Mouse (Mus musculus) liver, embryonic 11.5 days (tissue): Measurements from ENCODE around the gene Tchp. TPM values are rescaled to one million over a fixed set of nuclear protein-coding genes. Genes with fewer than 3 reads are reported as not detected.

ENCODE experiments used
- ATAC-seq: fragments of 200-750 bp; cut with Nextera tagmentation; replicated peaks from 2 replicates; pipeline ENCODE4 v1.8.0; 2017; ENCODE audit warnings: moderate number of reproducible peaks, mild to moderate bottlenecking, moderate TSS enrichment, moderate library complexity; ENCODE audit not compliant: low FRiP score
- DNase-seq: peaks from one replicate; pipeline ENCODE4 v3.0.0-alpha.2; 2017; ENCODE audit warnings: low spot score
- H3K27ac ChIP-seq: fragments of 300-500 bp; sonication (generic); 2 replicates; pipeline ENCODE4 v1.5.1; 2014; ENCODE audit warnings: mild to moderate bottlenecking, low read depth, low read length, control low read depth
- H3K27me3 ChIP-seq: fragments of 300-500 bp; sonication (generic); replicated peaks from 2 replicates; pipeline ENCODE4 v1.6.1; 2014; ENCODE audit warnings: low read length, mixed read lengths; ENCODE audit not compliant: control insufficient read depth, insufficient read depth
- H3K36me3 ChIP-seq: fragments of 300-500 bp; sonication (generic); 2 replicates; pipeline ENCODE4 v1.6.1; 2014; ENCODE audit warnings: mild to moderate bottlenecking, low read length, moderate library complexity, mixed read lengths; ENCODE audit not compliant: control insufficient read depth, insufficient read depth
- H3K4me1 ChIP-seq: fragments of 300-500 bp; sonication (generic); replicated peaks from 2 replicates; pipeline ENCODE4 v1.6.1; 2014; ENCODE audit warnings: low read length, mixed read lengths; ENCODE audit not compliant: control insufficient read depth, insufficient read depth
- H3K4me2 ChIP-seq: fragments of 300-500 bp; sonication (generic); 2 replicates; pipeline ENCODE4 v1.6.1; 2014; ENCODE audit warnings: mild to moderate bottlenecking, control low read depth, moderate library complexity
- H3K4me3 ChIP-seq: fragments of 300-500 bp; sonication (generic); 2 replicates; pipeline ENCODE4 v1.5.1; 2014; ENCODE audit warnings: low read depth, low read length, control low read depth
- H3K9ac ChIP-seq: fragments of 300-500 bp; sonication (generic); 2 replicates; pipeline ENCODE4 v1.6.1; 2014; ENCODE audit warnings: low read depth, low read length, control low read depth
- H3K9me3 ChIP-seq: fragments of 300-500 bp; sonication (generic); 2 replicates; pipeline ENCODE4 v1.6.1; 2016; ENCODE audit warnings: low read length, inconsistent platforms, mixed read lengths; ENCODE audit not compliant: control insufficient read depth
- WGBS: fragments of 180-500 bp; shearing (Covaris S2); extraction: QIAGEN DNeasy Blood & Tissue Kit; methylation state at CpG from one replicate; pipeline ENCODE4 v1.1.7; 2014; 5-methylcytosine and 5-hydroxymethylcytosine counted together
- polyA plus RNA-seq: library from polyadenylated mRNA; unstranded; fragments of >200 nt; fragmentation: Nextera tagmentation; extraction: Ambion mirVana; gene quantifications from 2 replicates; pipeline ENCODE4 v1.2.1, GENCODE M21; 2014

The Tchp gene
- polyA plus RNA-seq, 1 experiment from 2014 or later = 11.4 TPM

- peak overlapping the region; percentile 65 for H3K9ac ChIP-seq
- H3K4me2 ChIP-seq = peak overlapping the region; percentile 69
- no peaks in the 10 kb centered on the region for H3K9me3 ChIP-seq
- 43% methylated on average over 15 of the region's 15 CpGs for WGBS
- H3K4me1 ChIP-seq = peaks cover 6% of the 10 kb centered on the region
- DNase-seq = no peak
- H3K36me3 ChIP-seq = peaks cover 6% of the 10 kb centered on the region
- no peak overlapping the region for H3K27ac ChIP-seq
- peak overlapping the region; percentile 70 for H3K4me3 ChIP-seq
- no peaks in the 10 kb centered on the region for H3K27me3 ChIP-seq
- ATAC-seq = no peak
Observed at GRCm38 (mm10) chr5:114708491-114708890, 931 bp downstream of the Tchp start.

GRCm38 (mm10) chr5:114709357-114709756 is 1.8 kb downstream of the Tchp start:
- peak overlapping the region; percentile 0; the same call in 1 of the 2 replicates for H3K4me3 ChIP-seq
- no peak overlapping the region for H3K9ac ChIP-seq
- 60% methylated on average over 21 of the region's 21 CpGs for WGBS
- peak overlapping the region; percentile 35 for H3K4me2 ChIP-seq
- peaks cover 14% of the 10 kb centered on the region for H3K36me3 ChIP-seq
- no peak overlapping the region for H3K27ac ChIP-seq
- no peaks in the 10 kb centered on the region for H3K27me3 ChIP-seq
- H3K4me1 ChIP-seq = peaks cover 6% of the 10 kb centered on the region
- no peak for DNase-seq
- H3K9me3 ChIP-seq = no peaks in the 10 kb centered on the region
- ATAC-seq = no peak

- DNase-seq (no peak), ATAC-seq (no peak)
- no peaks in the 10 kb centered on the region for H3K4me1 ChIP-seq
- H3K9ac ChIP-seq = no peak overlapping the region
- H3K9me3 ChIP-seq = no peaks in the 10 kb centered on the region
- H3K27ac ChIP-seq = no peak overlapping the region
- 96% methylated on average over 18 of the region's 18 CpGs for WGBS
- peaks cover 30% of the 10 kb centered on the region for H3K36me3 ChIP-seq
- H3K4me3 ChIP-seq = no peak overlapping the region
- no peak overlapping the region for H3K4me2 ChIP-seq
- H3K27me3 ChIP-seq = no peaks in the 10 kb centered on the region
Observed at GRCm38 (mm10) chr5:114714551-114714950, 7.0 kb downstream of the Tchp start.

- H3K4me2 ChIP-seq = no peak overlapping the region
- no peaks in the 10 kb centered on the region for H3K9me3 ChIP-seq
- no peaks in the 10 kb centered on the region for H3K4me1 ChIP-seq
- H3K36me3 ChIP-seq = peaks cover 35% of the 10 kb centered on the region
- H3K27me3 ChIP-seq = no peaks in the 10 kb centered on the region
- H3K9ac ChIP-seq = no peak overlapping the region
- DNase-seq = no peak
- H3K4me3 ChIP-seq = no peak overlapping the region
- 89% methylated on average over 12 of the region's 12 CpGs for WGBS
- ATAC-seq = no peak
- no peak overlapping the region for H3K27ac ChIP-seq
Observed at GRCm38 (mm10) chr5:114717292-114717691, 9.7 kb downstream of the Tchp start.

GRCm38 (mm10) chr5:114717937-114718336 is 10.4 kb downstream of the Tchp start:
- H3K27me3 ChIP-seq = no peaks in the 10 kb centered on the region
- ATAC-seq = no peak

GRCm38 (mm10) chr5:114718483-114718882 is 10.9 kb downstream of the Tchp start:
- no peaks in the 10 kb centered on the region for H3K4me1 ChIP-seq
- no peak overlapping the region for H3K27ac ChIP-seq
- no peak overlapping the region for H3K4me2 ChIP-seq
- H3K9ac ChIP-seq = no peak overlapping the region
- DNase-seq = no peak
- H3K36me3 ChIP-seq = peaks cover 33% of the 10 kb centered on the region
- ATAC-seq = no peak
- H3K4me3 ChIP-seq = no peak overlapping the region
- no peaks in the 10 kb centered on the region for H3K9me3 ChIP-seq
- WGBS = 91% methylated on average over 13 of the region's 13 CpGs
- no peaks in the 10 kb centered on the region for H3K27me3 ChIP-seq

More at GRCm38 (mm10) chr5:114717937-114718336, 10.4 kb downstream of the Tchp start:
- 91% methylated on average over 8 of the region's 8 CpGs for WGBS
- Histone ChIP-seq H3K27ac (no peak overlapping the region), H3K9me3 (no peaks in the 10 kb centered on the region), H3K4me2 (no peak overlapping the region), H3K36me3 (peaks cover 35% of the 10 kb centered on the region), H3K4me1 (no peaks in the 10 kb centered on the region), H3K9ac (no peak overlapping the region), H3K4me3 (no peak overlapping the region)
- no peak for DNase-seq

- H3K27me3 ChIP-seq = no peaks in the 10 kb centered on the region
- H3K9ac ChIP-seq = no peak overlapping the region
- no peaks in the 10 kb centered on the region for H3K4me1 ChIP-seq
- peak; percentile 61 for ATAC-seq
- H3K36me3 ChIP-seq = peaks cover 28% of the 10 kb centered on the region
- no peak for DNase-seq
- no peaks in the 10 kb centered on the region for H3K9me3 ChIP-seq
- 80% methylated on average over 20 of the region's 20 CpGs for WGBS
- H3K27ac ChIP-seq = no peak overlapping the region
- no peak overlapping the region for H3K4me3 ChIP-seq
- no peak overlapping the region for H3K4me2 ChIP-seq
Observed at GRCm38 (mm10) chr5:114719003-114719927, 11.7 kb downstream of the Tchp start.

GRCm38 (mm10) chr5:114719928-114720270 is 12.3 kb downstream of the Tchp start:
- H3K4me3 ChIP-seq = no peak overlapping the region
- no peaks in the 10 kb centered on the region for H3K4me1 ChIP-seq
- H3K9me3 ChIP-seq = no peaks in the 10 kb centered on the region
- no peak for DNase-seq
- H3K9ac ChIP-seq = no peak overlapping the region
- H3K27ac ChIP-seq = no peak overlapping the region
- H3K4me2 ChIP-seq = no peak overlapping the region
- no peaks in the 10 kb centered on the region for H3K27me3 ChIP-seq
- ATAC-seq = no peak
- 91% methylated on average over 6 of the region's 6 CpGs for WGBS
- H3K36me3 ChIP-seq = peaks cover 23% of the 10 kb centered on the region

GRCm38 (mm10) chr5:114720784-114721183 is 13.2 kb downstream of the Tchp start:
- H3K4me2 ChIP-seq = no peak overlapping the region
- H3K4me3 ChIP-seq = no peak overlapping the region
- H3K9ac ChIP-seq = no peak overlapping the region
- H3K27ac ChIP-seq = no peak overlapping the region
- 91% methylated on average over 11 of the region's 11 CpGs for WGBS
- DNase-seq (no peak), ATAC-seq (no peak)
- no peaks in the 10 kb centered on the region for H3K9me3 ChIP-seq
- peaks cover 19% of the 10 kb centered on the region for H3K36me3 ChIP-seq
- no peaks in the 10 kb centered on the region for H3K27me3 ChIP-seq
- H3K4me1 ChIP-seq = no peaks in the 10 kb centered on the region
